Mouse (Mus musculus) spleen, adult 2 months (tissue): Measurements from ENCODE around the gene Cyp4f39.
A peak's percentile ranks its signal among the peaks of the same experiment; 100 is the strongest.

Experiments used
- CTCF ChIP-seq: fragments of 200-500 bp; IDR thresholded peaks from 2 replicates; pipeline ENCODE4 v1.5.1; 2011; ENCODE audit warnings: mild to moderate bottlenecking, inconsistent platforms; ENCODE audit not compliant: insufficient read depth, insufficient read length, insufficient replicate concordance; ENCODE audit errors: extremely low read depth
- POLR2A ChIP-seq: fragments of 200-500 bp; IDR thresholded peaks from 2 replicates; pipeline ENCODE4 v1.6.1; 2011; ENCODE audit warnings: low read depth, low read length, inconsistent platforms

DNA sequence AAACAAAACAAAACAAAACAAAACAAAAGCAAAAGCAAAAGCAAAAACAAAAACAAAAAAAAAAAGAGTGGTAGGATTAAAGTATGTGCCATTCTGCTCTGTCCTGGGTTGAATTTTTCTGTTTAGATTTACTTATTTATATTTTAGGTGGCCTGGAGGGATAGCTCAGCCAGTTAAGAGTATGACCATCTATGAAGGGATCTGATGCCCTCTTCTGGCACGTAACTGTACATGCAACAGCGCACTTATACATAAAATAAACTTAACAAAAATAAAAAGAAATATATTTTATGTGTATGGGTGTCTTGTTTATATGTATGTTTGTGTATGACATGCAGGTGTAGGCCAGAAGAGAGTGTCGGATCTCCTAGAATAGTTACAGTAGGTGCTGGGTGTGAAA is 20.6 kb upstream of the Cyp4f39 start:
- TF ChIP-seq POLR2A (no peak), CTCF (peak; percentile 18; the same call in 1 of the 2 replicates)
